Mouse (Mus musculus) adrenal gland, postnatal 36 days (tissue): ENCODE results near the gene Snrk. TPM values are rescaled to one million over a fixed set of nuclear protein-coding genes. Genes with fewer than 3 reads are reported as not detected.
A peak's percentile ranks its signal among the peaks of the same experiment; 100 is the strongest.

Source experiments
- DNase-seq, 2 experiments: peaks; one replicate each; pipeline ENCODE4 v3.0.0; 2021; ENCODE audit warnings: mixed read lengths in 1 of 2
- total RNA-seq, 2 experiments: library from RNA; stranded (reverse); gene quantifications; 2 replicates each; pipeline ENCODE4 v1.2.3; 2021

Snrk gene
- total RNA-seq, 2 experiments from 2014 or later = 171 to 190 TPM

- DNase-seq = no peak
Observed at GRCm38 (mm10) chr9:122107701-122108375, 9.2 kb upstream of the Snrk start.

GRCm38 (mm10) chr9:122109553-122110225 is 7.4 kb upstream of the Snrk start:
- DNase-seq = peak; percentile 59 to 62

GRCm38 (mm10) chr9:122110508-122110907 is 6.6 kb upstream of the Snrk start:
- DNase-seq = no peak

GRCm38 (mm10) chr9:122110921-122111320 is 6.1 kb upstream of the Snrk start:
- DNase-seq = no peak

GRCm38 (mm10) chr9:122115552-122115951 is 1.5 kb upstream of the Snrk start:
- peak; percentile 52 to 59 for DNase-seq

- peak; percentile 46 to 51 for DNase-seq
Observed at GRCm38 (mm10) chr9:122116359-122116758, 707 bp upstream of the Snrk start.

- DNase-seq = peak; percentile 42 to 50
Observed at GRCm38 (mm10) chr9:122117692-122118529, 845 bp downstream of the Snrk start.

- peak; percentile 70 to 77 for DNase-seq
Observed at GRCm38 (mm10) chr9:122120089-122120488, 3.0 kb downstream of the Snrk start.

- DNase-seq = no peak
Observed at GRCm38 (mm10) chr9:122122113-122122512, 5.0 kb downstream of the Snrk start.

- no peak for DNase-seq
Observed at GRCm38 (mm10) chr9:122123181-122123580, 6.1 kb downstream of the Snrk start.

- DNase-seq = no peak
Observed at GRCm38 (mm10) chr9:122125723-122126290, 8.7 kb downstream of the Snrk start.

- no peak for DNase-seq
Observed at GRCm38 (mm10) chr9:122126790-122127189, 9.7 kb downstream of the Snrk start.

- no peak for DNase-seq
Observed at GRCm38 (mm10) chr9:122127271-122127785, 10.3 kb downstream of the Snrk start.

GRCm38 (mm10) chr9:122128686-122129085 is 11.6 kb downstream of the Snrk start:
- DNase-seq = no peak

GRCm38 (mm10) chr9:122130666-122131065 is 13.6 kb downstream of the Snrk start:
- no peak for DNase-seq

GRCm38 (mm10) chr9:122132145-122132544 is 15.1 kb downstream of the Snrk start:
- DNase-seq = no peak

GRCm38 (mm10) chr9:122135095-122135884 is 18.2 kb downstream of the Snrk start:
- peak; percentile 46 to 57 for DNase-seq

- no peak for DNase-seq
Observed at GRCm38 (mm10) chr9:122135885-122136170, 18.8 kb downstream of the Snrk start.

GRCm38 (mm10) chr9:122137960-122138359 is 20.9 kb downstream of the Snrk start:
- DNase-seq = no peak

GRCm38 (mm10) chr9:122138371-122139029 is 21.4 kb downstream of the Snrk start:
- no peak for DNase-seq

GRCm38 (mm10) chr9:122139236-122139635 is 22.2 kb downstream of the Snrk start:
- DNase-seq = no peak
